Mouse (Mus musculus) neural tube, embryonic 12.5 days (tissue): Measurements from ENCODE around the gene Mosmo. TPM values are rescaled to one million over a fixed set of nuclear protein-coding genes. Genes with fewer than 3 reads are reported as not detected.
"Not testable (repeated sequence)": the region's sequence is repeated elsewhere in the genome, so short reads cannot be mapped to it uniquely, and the experiment has no call there.

Experiments used
- ATAC-seq: fragments of 200-750 bp; cut with Nextera tagmentation; 2 replicates; pipeline ENCODE4 v1.8.0; 2017; ENCODE audit warnings: low read depth, mild to moderate bottlenecking, moderate TSS enrichment, moderate library complexity; ENCODE audit not compliant: low FRiP score
- H3K27ac ChIP-seq: fragments of 300-500 bp; sonication (generic); 2 replicates; pipeline ENCODE4 v1.5.1; 2016
- H3K27me3 ChIP-seq: fragments of 300-500 bp; sonication (generic); replicated peaks from 2 replicates; pipeline ENCODE4 v1.6.1; 2016; ENCODE audit warnings: mild to moderate bottlenecking
- H3K36me3 ChIP-seq: fragments of 300-500 bp; sonication (generic); 2 replicates; pipeline ENCODE4 v1.6.1; 2016; ENCODE audit warnings: mild to moderate bottlenecking
- H3K4me1 ChIP-seq: fragments of 300-500 bp; sonication (generic); 2 replicates; pipeline ENCODE4 v1.6.1; 2016
- H3K4me2 ChIP-seq: fragments of 300-500 bp; sonication (generic); replicated peaks from 2 replicates; pipeline ENCODE4 v1.6.1; 2016; ENCODE audit warnings: mild to moderate bottlenecking
- H3K4me3 ChIP-seq: fragments of 300-500 bp; sonication (generic); 2 replicates; pipeline ENCODE4 v1.5.1; 2016
- H3K9ac ChIP-seq: fragments of 300-500 bp; sonication (generic); 2 replicates; pipeline ENCODE4 v1.6.1; 2016; ENCODE audit warnings: mild to moderate bottlenecking
- H3K9me3 ChIP-seq: fragments of 300-500 bp; sonication (generic); 2 replicates; pipeline ENCODE4 v1.6.1; 2016; ENCODE audit warnings: mild to moderate bottlenecking
- WGBS: fragments of 180-500 bp; shearing (Covaris S2); methylation state at CpG from one replicate; pipeline ENCODE4 v1.1.7; 2016; 5-methylcytosine and 5-hydroxymethylcytosine counted together
- polyA plus RNA-seq: library from polyadenylated mRNA; unstranded; fragments of >200 nt; fragmentation: Nextera tagmentation; extraction: Ambion mirVana; gene quantifications from 2 replicates; pipeline ENCODE4 v1.2.1, GENCODE M21; 2016

Gene Mosmo
- polyA plus RNA-seq, 1 experiment from 2014 or later, result 14.8 TPM

- WGBS, result 95% methylated on average over 2 of the region's 2 CpGs
- Histone ChIP-seq H3K4me2 (no peak overlapping the region), H3K9me3 (no peaks in the 10 kb centered on the region), H3K9ac (no peak overlapping the region), H3K4me1 (no peaks in the 10 kb centered on the region), H3K4me3 (no peak overlapping the region), H3K36me3 (no peaks in the 10 kb centered on the region), H3K27ac (no peak overlapping the region), H3K27me3 (no peaks in the 10 kb centered on the region)
- no peak for ATAC-seq
These were observed 34.7 kb downstream of the Mosmo start for GRCm38 (mm10) chr7:120712071-120712470.

GRCm38 (mm10) chr7:120713225-120713624 lies 35.8 kb downstream of the Mosmo start:
- no peaks in the 10 kb centered on the region for H3K36me3 ChIP-seq
- H3K4me2 ChIP-seq, result no peak overlapping the region
- 91% methylated on average over 2 of the region's 2 CpGs for WGBS
- no peak overlapping the region for H3K9ac ChIP-seq
- no peaks in the 10 kb centered on the region for H3K9me3 ChIP-seq
- no peak for ATAC-seq
- H3K27me3 ChIP-seq, result no peaks in the 10 kb centered on the region
- H3K4me1 ChIP-seq, result no peaks in the 10 kb centered on the region
- H3K4me3 ChIP-seq, result no peak overlapping the region
- no peak overlapping the region for H3K27ac ChIP-seq

- not testable (repeated sequence) for H3K27ac ChIP-seq, H3K4me3 ChIP-seq, H3K27me3 ChIP-seq, H3K9ac ChIP-seq, H3K4me2 ChIP-seq, H3K36me3 ChIP-seq, H3K9me3 ChIP-seq, ATAC-seq, H3K4me1 ChIP-seq
- WGBS, result 88% methylated on average over 11 of the region's 11 CpGs
These were observed 36.5 kb downstream of the Mosmo start for GRCm38 (mm10) chr7:120713951-120714350.

- 88% methylated on average over 2 of the region's 2 CpGs for WGBS
- no peak overlapping the region for H3K27ac ChIP-seq
These were observed 39.8 kb downstream of the Mosmo start for GRCm38 (mm10) chr7:120717261-120717660.

GRCm38 (mm10) chr7:120721051-120721450 lies 43.6 kb downstream of the Mosmo start:
- Histone ChIP-seq H3K27me3 (no peaks in the 10 kb centered on the region), H3K4me1 (peaks cover 8% of the 10 kb centered on the region; the same call in 1 of the 2 replicates), H3K27ac (no peak overlapping the region), H3K4me2 (no peak overlapping the region), H3K9ac (no peak overlapping the region), H3K4me3 (no peak overlapping the region), H3K36me3 (no peaks in the 10 kb centered on the region), H3K9me3 (no peaks in the 10 kb centered on the region)
- no peak for ATAC-seq
- WGBS, result 89% methylated on average over 5 of the region's 5 CpGs

More at GRCm38 (mm10) chr7:120717261-120717660, 39.8 kb downstream of the Mosmo start:
- no peak overlapping the region for H3K4me3 ChIP-seq
- no peaks in the 10 kb centered on the region for H3K4me1 ChIP-seq
- no peaks in the 10 kb centered on the region for H3K27me3 ChIP-seq
- H3K9me3 ChIP-seq, result no peaks in the 10 kb centered on the region
- H3K9ac ChIP-seq, result no peak overlapping the region
- H3K36me3 ChIP-seq, result no peaks in the 10 kb centered on the region
- no peak for ATAC-seq
- no peak overlapping the region for H3K4me2 ChIP-seq

GRCm38 (mm10) chr7:120721456-120721855 lies 44.0 kb downstream of the Mosmo start:
- 77% methylated on average over 8 of the region's 8 CpGs for WGBS
- ATAC-seq, result no peak
- Histone ChIP-seq H3K27ac (no peak overlapping the region), H3K36me3 (0 out of 2 replicates have a peak, but pooled peaks cover 4% of the 10 kb centered on the region), H3K27me3 (no peaks in the 10 kb centered on the region), H3K4me1 (peaks cover 8% of the 10 kb centered on the region; the same call in 1 of the 2 replicates), H3K4me2 (no peak overlapping the region), H3K4me3 (no peak overlapping the region), H3K9me3 (no peaks in the 10 kb centered on the region), H3K9ac (no peak overlapping the region)

- H3K4me1 ChIP-seq, result peaks cover 8% of the 10 kb centered on the region; the same call in 1 of the 2 replicates
- H3K4me3 ChIP-seq, result no peak overlapping the region
- no peaks in the 10 kb centered on the region for H3K9me3 ChIP-seq
- no peak overlapping the region for H3K4me2 ChIP-seq
- H3K36me3 ChIP-seq, result 0 out of 2 replicates have a peak, but pooled peaks cover 4% of the 10 kb centered on the region
- H3K27ac ChIP-seq, result no peak overlapping the region
- H3K9ac ChIP-seq, result no peak overlapping the region
- no peaks in the 10 kb centered on the region for H3K27me3 ChIP-seq
- no peak for ATAC-seq
- 89% methylated on average over 4 of the region's 4 CpGs for WGBS
These were observed 44.6 kb downstream of the Mosmo start for GRCm38 (mm10) chr7:120722063-120722462.

- no peak for ATAC-seq
- H3K27ac ChIP-seq, result no peak overlapping the region
- no peak overlapping the region for H3K4me3 ChIP-seq
- 57% methylated on average over 8 of the region's 8 CpGs for WGBS
- H3K27me3 ChIP-seq, result no peaks in the 10 kb centered on the region
- peaks cover 8% of the 10 kb centered on the region; the same call in 1 of the 2 replicates for H3K4me1 ChIP-seq
- H3K9ac ChIP-seq, result no peak overlapping the region
- H3K9me3 ChIP-seq, result no peaks in the 10 kb centered on the region
- H3K36me3 ChIP-seq, result peaks cover 5% of the 10 kb centered on the region; the same call in 1 of the 2 replicates
- no peak overlapping the region for H3K4me2 ChIP-seq
These were observed 45.4 kb downstream of the Mosmo start for GRCm38 (mm10) chr7:120722839-120723278.

- no peaks in the 10 kb centered on the region for H3K27me3 ChIP-seq
- H3K4me3 ChIP-seq, result no peak overlapping the region
- no peak overlapping the region for H3K27ac ChIP-seq
- H3K4me1 ChIP-seq, result peaks cover 8% of the 10 kb centered on the region; the same call in 1 of the 2 replicates
- no peaks in the 10 kb centered on the region for H3K9me3 ChIP-seq
- H3K9ac ChIP-seq, result no peak overlapping the region
- peaks cover 15% of the 10 kb centered on the region; the same call in 1 of the 2 replicates for H3K36me3 ChIP-seq
- no peak for ATAC-seq
- 85% methylated on average over 3 of the region's 3 CpGs for WGBS
- H3K4me2 ChIP-seq, result no peak overlapping the region
These were observed 50.2 kb downstream of the Mosmo start for GRCm38 (mm10) chr7:120727581-120727980.

GRCm38 (mm10) chr7:120729635-120730034 lies 52.2 kb downstream of the Mosmo start:
- H3K9me3 ChIP-seq, result no peaks in the 10 kb centered on the region
- no peaks in the 10 kb centered on the region for H3K27me3 ChIP-seq
- H3K4me1 ChIP-seq, result no peaks in the 10 kb centered on the region
- peaks cover 20% of the 10 kb centered on the region; the same call in 1 of the 2 replicates for H3K36me3 ChIP-seq
- H3K4me2 ChIP-seq, result no peak overlapping the region
- H3K4me3 ChIP-seq, result no peak overlapping the region
- no peak overlapping the region for H3K9ac ChIP-seq
- ATAC-seq, result no peak
- WGBS, result 88% methylated on average over 5 of the region's 5 CpGs
- H3K27ac ChIP-seq, result no peak overlapping the region

GRCm38 (mm10) chr7:120732906-120733305 lies 55.5 kb downstream of the Mosmo start:
- ATAC-seq, result no peak
- Histone ChIP-seq H3K27me3 (no peaks in the 10 kb centered on the region), H3K4me2 (no peak overlapping the region), H3K4me3 (no peak overlapping the region), H3K9ac (no peak overlapping the region), H3K9me3 (no peaks in the 10 kb centered on the region), H3K36me3 (peaks cover 19% of the 10 kb centered on the region), H3K4me1 (no peaks in the 10 kb centered on the region), H3K27ac (no peak overlapping the region)
- WGBS, result 91% methylated on average over 7 of the region's 7 CpGs

GRCm38 (mm10) chr7:120739018-120739417 lies 61.6 kb downstream of the Mosmo start, which contains the start of gene Vwa3a:
Gene Vwa3a (plus strand): TSS chr7:120739318.
- Histone ChIP-seq H3K27me3 (no peaks in the 10 kb centered on the region), H3K4me2 (no peak within 1 kb of the TSS), H3K4me1 (0 out of 2 replicates have a peak, but pooled peaks cover 6% of the 10 kb centered on the region), H3K4me3 (no peak within 1 kb of the TSS), H3K9me3 (no peaks in the 10 kb centered on the region), H3K27ac (no peak within 1 kb of the TSS), H3K36me3 (peaks cover 10% of the 10 kb centered on the region), H3K9ac (no peak within 1 kb of the TSS)
- ATAC-seq, result no peak
- WGBS, result 80% methylated on average over 6 of the region's 6 CpGs

GRCm38 (mm10) chr7:120739558-120740101 lies 62.2 kb downstream of the Mosmo start:
- H3K4me2 ChIP-seq, result no peak overlapping the region
- H3K4me1 ChIP-seq, result 0 out of 2 replicates have a peak, but pooled peaks cover 6% of the 10 kb centered on the region
- H3K27me3 ChIP-seq, result no peaks in the 10 kb centered on the region
- no peak overlapping the region for H3K4me3 ChIP-seq
- ATAC-seq, result no peak
- 13% methylated on average over 5 of the region's 5 CpGs for WGBS
- no peak overlapping the region for H3K27ac ChIP-seq
- H3K36me3 ChIP-seq, result peaks cover 5% of the 10 kb centered on the region
- no peak overlapping the region for H3K9ac ChIP-seq
- H3K9me3 ChIP-seq, result no peaks in the 10 kb centered on the region
